Mouse (Mus musculus): Measurements from ENCODE around the gene Cnnm4. TPM values are rescaled to one million over a fixed set of nuclear protein-coding genes. Genes with fewer than 3 reads are reported as not detected.

The Cnnm4 gene
- total and polyA plus RNA-seq, 3 experiments = 3.1 to 8.6 (median 4.5) TPM

- H3K4me1 ChIP-seq (ENCODE audit: insufficient read depth, low read depth, low read length) = peaks cover 7% of the 10 kb centered on the region
- ATAC-seq (ENCODE audit: extremely low read depth, insufficient number of reproducible peaks, low FRiP score, poor library complexity, severe bottlenecking) (no peak), DNase-seq (ENCODE audit: low spot score) (no peak)
- peaks cover 10% of the 10 kb centered on the region for H3K36me3 ChIP-seq (replicated peaks)
- H3K27me3 ChIP-seq (ENCODE audit: insufficient read depth, low read length) = peaks cover 6% of the 10 kb centered on the region; the same call in 1 of the 2 replicates
- TF ChIP-seq CTCF (IDR thresholded peaks at IDR 0.05; ENCODE audit: low read depth, low read length) = no peak
- no peak for TF ChIP-seq GATA2 (IDR thresholded peaks at IDR 0.05; ENCODE audit: borderline replicate concordance, low read depth, low read length)
- no peak for TF ChIP-seq POLR2AphosphoS5 (IDR thresholded peaks at IDR 0.05; ENCODE audit: insufficient replicate concordance, low read depth, low read length)
- no peak for TF ChIP-seq GATA1 (IDR thresholded peaks at IDR 0.05; ENCODE audit: borderline replicate concordance, low read length)
- no peak for TF ChIP-seq TAL1 (conservative IDR thresholded peaks at IDR 0.05; ENCODE audit: low read depth, low read length)
- no peak overlapping the region for H3K4me3 ChIP-seq (ENCODE audit: low read depth, low read length)
- H3K9me3 ChIP-seq (replicated peaks) = no peaks in the 10 kb centered on the region
Observed at GRCm38 (mm10) chr1:36489661-36490060, 18.2 kb downstream of the Cnnm4 start.

- TF ChIP-seq GATA2 (IDR thresholded peaks at IDR 0.05; ENCODE audit: borderline replicate concordance, low read depth, low read length) (no peak), POLR2AphosphoS5 (IDR thresholded peaks at IDR 0.05; ENCODE audit: insufficient replicate concordance, low read depth, low read length) (no peak)
- peaks cover 16% of the 10 kb centered on the region; the same call in 1 of the 2 replicates for H3K27me3 ChIP-seq (ENCODE audit: insufficient read depth, low read length)
- ATAC-seq (ENCODE audit: extremely low read depth, insufficient number of reproducible peaks, low FRiP score, poor library complexity, severe bottlenecking) (no peak), DNase-seq (ENCODE audit: low spot score) (no peak)
- no peaks in the 10 kb centered on the region for H3K9me3 ChIP-seq (replicated peaks)
- H3K36me3 ChIP-seq (replicated peaks) = peaks cover 3% of the 10 kb centered on the region
- no peak overlapping the region for H3K4me3 ChIP-seq (ENCODE audit: low read depth, low read length)
- peaks cover 5% of the 10 kb centered on the region for H3K4me1 ChIP-seq (ENCODE audit: insufficient read depth, low read depth, low read length)
Observed at GRCm38 (mm10) chr1:36492416-36493139, 21.2 kb downstream of the Cnnm4 start.

GRCm38 (mm10) chr1:36493299-36493698 lies 21.9 kb downstream of the Cnnm4 start:
- TF ChIP-seq TAL1 (conservative IDR thresholded peaks at IDR 0.05; ENCODE audit: low read depth, low read length) = no peak
- TF ChIP-seq GATA1 (IDR thresholded peaks at IDR 0.05; ENCODE audit: borderline replicate concordance, low read length) = no peak
- no peak for TF ChIP-seq CTCF (IDR thresholded peaks at IDR 0.05; ENCODE audit: low read depth, low read length)
- TF ChIP-seq GATA2 (IDR thresholded peaks at IDR 0.05; ENCODE audit: borderline replicate concordance, low read depth, low read length) = no peak
- no peak for TF ChIP-seq POLR2AphosphoS5 (IDR thresholded peaks at IDR 0.05; ENCODE audit: insufficient replicate concordance, low read depth, low read length)
- no peak for DNase-seq (ENCODE audit: low spot score)
- H3K9me3 ChIP-seq (replicated peaks) = no peaks in the 10 kb centered on the region

GRCm38 (mm10) chr1:36496719-36497118 lies 25.3 kb downstream of the Cnnm4 start:
- no peak for TF ChIP-seq TAL1 (conservative IDR thresholded peaks at IDR 0.05; ENCODE audit: low read depth, low read length)
- TF ChIP-seq GATA1 (IDR thresholded peaks at IDR 0.05; ENCODE audit: borderline replicate concordance, low read length) = no peak

More at GRCm38 (mm10) chr1:36493299-36493698, 21.9 kb downstream of the Cnnm4 start:
- no peak for ATAC-seq (ENCODE audit: extremely low read depth, insufficient number of reproducible peaks, low FRiP score, poor library complexity, severe bottlenecking)
- H3K27me3 ChIP-seq (ENCODE audit: insufficient read depth, low read length) = peaks cover 16% of the 10 kb centered on the region; the same call in 1 of the 2 replicates
- H3K4me3 ChIP-seq (ENCODE audit: low read depth, low read length) = no peak overlapping the region
- peaks cover 5% of the 10 kb centered on the region for H3K4me1 ChIP-seq (ENCODE audit: insufficient read depth, low read depth, low read length)
- peaks cover 6% of the 10 kb centered on the region for H3K36me3 ChIP-seq (replicated peaks)

GRCm38 (mm10) chr1:36497312-36497711 lies 25.9 kb downstream of the Cnnm4 start:
- ATAC-seq (ENCODE audit: extremely low read depth, insufficient number of reproducible peaks, low FRiP score, poor library complexity, severe bottlenecking) (no peak), DNase-seq (ENCODE audit: low spot score) (no peak)
- no peak for TF ChIP-seq GATA2 (IDR thresholded peaks at IDR 0.05; ENCODE audit: borderline replicate concordance, low read depth, low read length)
- no peak for TF ChIP-seq GATA1 (IDR thresholded peaks at IDR 0.05; ENCODE audit: borderline replicate concordance, low read length)
- no peak for TF ChIP-seq TAL1 (conservative IDR thresholded peaks at IDR 0.05; ENCODE audit: low read depth, low read length)
- TF ChIP-seq CTCF (IDR thresholded peaks at IDR 0.05; ENCODE audit: low read depth, low read length) = no peak
- no peak for TF ChIP-seq POLR2AphosphoS5 (IDR thresholded peaks at IDR 0.05; ENCODE audit: insufficient replicate concordance, low read depth, low read length)
- Histone ChIP-seq H3K4me3 (ENCODE audit: low read depth, low read length) (no peak overlapping the region), H3K36me3 (replicated peaks) (peaks cover 40% of the 10 kb centered on the region), H3K9me3 (replicated peaks) (no peaks in the 10 kb centered on the region), H3K4me1 (ENCODE audit: insufficient read depth, low read depth, low read length) (peaks cover 3% of the 10 kb centered on the region), H3K27me3 (ENCODE audit: insufficient read depth, low read length) (peaks cover 14% of the 10 kb centered on the region; the same call in 1 of the 2 replicates)

More at GRCm38 (mm10) chr1:36496719-36497118, 25.3 kb downstream of the Cnnm4 start:
- DNase-seq (ENCODE audit: low spot score) (no peak), ATAC-seq (ENCODE audit: extremely low read depth, insufficient number of reproducible peaks, low FRiP score, poor library complexity, severe bottlenecking) (no peak)
- Histone ChIP-seq H3K9me3 (replicated peaks) (no peaks in the 10 kb centered on the region), H3K36me3 (replicated peaks) (peaks cover 37% of the 10 kb centered on the region), H3K4me1 (ENCODE audit: insufficient read depth, low read depth, low read length) (peaks cover 5% of the 10 kb centered on the region), H3K27me3 (ENCODE audit: insufficient read depth, low read length) (peaks cover 16% of the 10 kb centered on the region; the same call in 1 of the 2 replicates), H3K4me3 (ENCODE audit: low read depth, low read length) (no peak overlapping the region)

GRCm38 (mm10) chr1:36501261-36501660 lies 29.8 kb downstream of the Cnnm4 start:
- H3K27me3 ChIP-seq (ENCODE audit: insufficient read depth, low read length) = no peaks in the 10 kb centered on the region
- no peak overlapping the region for H3K4me3 ChIP-seq (ENCODE audit: low read depth, low read length)
- ATAC-seq (ENCODE audit: extremely low read depth, insufficient number of reproducible peaks, low FRiP score, poor library complexity, severe bottlenecking) (no peak; the same call in 1 of the 2 replicates), DNase-seq (ENCODE audit: low spot score) (peak; percentile 82)
- no peaks in the 10 kb centered on the region; the same call in 1 of the 2 replicates for H3K4me1 ChIP-seq (ENCODE audit: insufficient read depth, low read depth, low read length)
- H3K9me3 ChIP-seq (replicated peaks) = no peaks in the 10 kb centered on the region
- no peak for TF ChIP-seq POLR2AphosphoS5 (IDR thresholded peaks at IDR 0.05; ENCODE audit: insufficient replicate concordance, low read depth, low read length)
- peak; percentile 100 for TF ChIP-seq CTCF (IDR thresholded peaks at IDR 0.05; ENCODE audit: low read depth, low read length)
- H3K36me3 ChIP-seq (replicated peaks) = peaks cover 53% of the 10 kb centered on the region

All from G1E (cell line).